Mouse (Mus musculus): Measurements from ENCODE around the gene Lamc1. TPM values are rescaled to one million over a fixed set of nuclear protein-coding genes. Genes with fewer than 3 reads are reported as not detected.

Gene Lamc1
- total and polyA plus RNA-seq, 3 experiments = 13.1 to 174 (median 32.4) TPM

DNA sequence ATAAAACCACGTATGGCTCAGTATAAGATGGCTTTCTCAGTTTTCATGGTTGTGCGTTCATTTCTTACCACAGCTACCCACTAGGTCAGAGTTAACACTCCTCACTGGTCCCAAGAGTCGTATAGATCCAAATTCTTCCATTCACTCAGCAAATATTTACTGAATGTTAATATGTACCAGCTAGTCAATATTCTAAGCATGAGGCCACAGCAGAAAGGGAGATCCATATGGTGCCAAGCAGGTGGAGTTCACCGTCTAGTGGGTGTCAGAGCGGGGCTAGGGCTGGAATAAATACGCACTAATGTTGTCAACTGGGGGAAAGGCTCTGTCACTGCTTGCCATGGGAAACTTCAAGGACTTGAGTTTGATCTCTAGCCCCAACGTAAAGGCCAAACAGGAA is 64.9 kb downstream of the Lamc1 start:
- peaks cover 0 to 2% of the 10 kb centered on the region in 2 experiments; a peak in 1 of 4 replicates for H3K36me3 ChIP-seq (ENCODE audit: control insufficient read depth in 1 of 2, insufficient read depth in 2 of 2, low read length in 2 of 2)
- no peak for TF ChIP-seq MXI1 (IDR thresholded peaks at IDR 0.05; ENCODE audit: low read depth, low read length)
- no peak for TF ChIP-seq JUND (IDR thresholded peaks at IDR 0.05; ENCODE audit: low read depth, low read length)
- no peak for TF ChIP-seq E2F4 (IDR thresholded peaks at IDR 0.05; ENCODE audit: borderline replicate concordance, low read depth, low read length)
- TF ChIP-seq KAT2A (conservative IDR thresholded peaks at IDR 0.05; ENCODE audit: low read depth, low read length) = no peak
- no peak for TF ChIP-seq ZMIZ1 (IDR thresholded peaks at IDR 0.05; ENCODE audit: low read depth, low read length)
- TF ChIP-seq UBTF (IDR thresholded peaks at IDR 0.05; ENCODE audit: borderline replicate concordance, insufficient read depth, low read depth, low read length) = no peak
- TF ChIP-seq HCFC1 (IDR thresholded peaks at IDR 0.05; ENCODE audit: low read depth, low read length) = no peak
- no peak for TF ChIP-seq ZKSCAN1 (IDR thresholded peaks at IDR 0.05; ENCODE audit: low read depth, low read length)
- no peak for TF ChIP-seq MAZ (IDR thresholded peaks at IDR 0.05; ENCODE audit: low read depth, low read length)
- TF ChIP-seq CTCF (IDR thresholded peaks at IDR 0.05 in 2 of 3, conservative IDR thresholded peaks at IDR 0.05 in 1 of 3; ENCODE audit: control insufficient read depth in 1 of 3, insufficient read depth in 1 of 3, low read depth in 2 of 3, low read length in 3 of 3, poor library complexity in 1 of 3, severe bottlenecking in 1 of 3) = no peak
- TF ChIP-seq RAD21 (IDR thresholded peaks at IDR 0.05; ENCODE audit: low read depth, low read length) = no peak
- no peaks in the 10 kb centered on the region for H3K27me3 ChIP-seq (ENCODE audit: control insufficient read depth in 1 of 2, insufficient read depth in 2 of 2, low read length in 2 of 2)
- H3K4me1 ChIP-seq (ENCODE audit: control insufficient read depth in 1 of 2, insufficient read depth in 2 of 2, low read length in 2 of 2) = no peaks in the 10 kb centered on the region; a peak in 1 of 4 replicates
- H3K9me3 ChIP-seq (replicated peaks; ENCODE audit: insufficient read depth, low read length) = no peaks in the 10 kb centered on the region
- no peaks in the 10 kb centered on the region; the same call in 1 of the 2 replicates for H3K79me2 ChIP-seq (ENCODE audit: control insufficient read depth, insufficient read depth, low read length, poor library complexity)
- H3K9ac ChIP-seq (ENCODE audit: control insufficient read depth, low read depth, low read length, poor library complexity, severe bottlenecking) = no peak overlapping the region
- no peak for DNase-seq (ENCODE audit: low read depth, low spot score)
- H3K27ac ChIP-seq (ENCODE audit: control insufficient read depth, low read depth, low read length) = no peak overlapping the region
- H3K4me3 ChIP-seq (ENCODE audit: control insufficient read depth in 1 of 2, insufficient read depth in 1 of 2, low read depth in 2 of 2, low read length in 2 of 2) = no peak overlapping the region

DNA sequence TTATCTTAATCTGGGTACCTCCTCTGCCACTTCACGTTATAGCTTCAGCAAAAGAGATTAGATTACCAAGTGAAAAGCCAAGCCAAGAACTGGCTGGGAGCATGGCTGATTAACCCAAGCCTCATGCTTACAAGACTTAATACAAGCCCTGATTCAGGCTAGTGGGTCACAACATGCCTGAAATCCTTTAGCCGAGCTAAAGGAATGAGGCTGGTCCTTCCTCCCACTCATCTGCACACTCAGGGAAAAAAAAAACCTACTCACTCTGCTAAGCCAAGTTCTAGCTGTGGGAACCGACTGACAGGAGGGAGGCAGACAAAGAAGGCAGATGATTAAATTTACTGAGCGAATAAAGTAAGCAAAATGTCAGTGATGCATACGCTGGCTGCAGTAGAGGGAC is 65.7 kb downstream of the Lamc1 start:
- Histone ChIP-seq H3K36me3 (ENCODE audit: control insufficient read depth in 1 of 2, insufficient read depth in 2 of 2, low read length in 2 of 2) (peaks cover 0 to 2% of the 10 kb centered on the region in 2 experiments; a peak in 2 of 4 replicates), H3K27ac (ENCODE audit: control insufficient read depth, low read depth, low read length) (no peak overlapping the region), H3K27me3 (ENCODE audit: control insufficient read depth in 1 of 2, insufficient read depth in 2 of 2, low read length in 2 of 2) (no peaks in the 10 kb centered on the region), H3K79me2 (ENCODE audit: control insufficient read depth, insufficient read depth, low read length, poor library complexity) (no peaks in the 10 kb centered on the region; the same call in 1 of the 2 replicates), H3K9me3 (replicated peaks; ENCODE audit: insufficient read depth, low read length) (no peaks in the 10 kb centered on the region), H3K9ac (ENCODE audit: control insufficient read depth, low read depth, low read length, poor library complexity, severe bottlenecking) (no peak overlapping the region), H3K4me1 (ENCODE audit: control insufficient read depth in 1 of 2, insufficient read depth in 2 of 2, low read length in 2 of 2) (no peaks in the 10 kb centered on the region; a peak in 1 of 4 replicates), H3K4me3 (ENCODE audit: control insufficient read depth in 1 of 2, insufficient read depth in 1 of 2, low read depth in 2 of 2, low read length in 2 of 2) (no peak overlapping the region)
- DNase-seq (ENCODE audit: low read depth, low spot score) = no peak
- no peak for TF ChIP-seq GABPA (IDR thresholded peaks at IDR 0.05; ENCODE audit: low read depth, low read length)
- peak; percentile 33; the same call in 1 of the 2 replicates for TF ChIP-seq GATA1 (IDR thresholded peaks at IDR 0.05; ENCODE audit: low read depth, low read length)

DNA sequence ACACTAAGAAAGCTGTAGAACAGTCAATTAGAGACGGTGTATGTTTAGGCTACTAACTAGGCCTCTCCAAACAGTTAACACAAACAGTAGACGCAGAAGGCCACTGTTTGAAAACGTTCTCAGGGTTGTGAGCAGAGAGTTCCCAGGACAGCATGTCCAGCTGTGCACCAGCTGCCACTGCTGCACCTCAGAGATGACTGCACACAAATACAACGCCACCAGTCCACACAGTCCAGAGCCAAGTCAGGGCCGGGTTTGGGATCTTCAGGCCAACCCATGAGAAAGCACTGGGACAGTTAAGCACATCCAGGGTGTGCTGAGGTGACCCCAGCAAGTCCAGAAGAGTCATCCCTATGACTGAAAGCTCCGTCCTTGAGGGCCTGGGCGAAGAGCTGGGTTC is 67.0 kb downstream of the Lamc1 start:
- no peak overlapping the region for H3K9ac ChIP-seq (ENCODE audit: control insufficient read depth, low read depth, low read length, poor library complexity, severe bottlenecking)
- no peaks in the 10 kb centered on the region; a peak in 1 of 4 replicates for H3K4me1 ChIP-seq (ENCODE audit: control insufficient read depth in 1 of 2, insufficient read depth in 2 of 2, low read length in 2 of 2)

More for the DNA sequence above, 67.0 kb downstream of the Lamc1 start:
- Histone ChIP-seq H3K36me3 (ENCODE audit: control insufficient read depth in 1 of 2, insufficient read depth in 2 of 2, low read length in 2 of 2) (peaks cover 0 to 2% of the 10 kb centered on the region in 2 experiments; a peak in 2 of 4 replicates), H3K27me3 (ENCODE audit: control insufficient read depth in 1 of 2, insufficient read depth in 2 of 2, low read length in 2 of 2) (no peaks in the 10 kb centered on the region), H3K79me2 (ENCODE audit: control insufficient read depth, insufficient read depth, low read length, poor library complexity) (no peaks in the 10 kb centered on the region; the same call in 1 of the 2 replicates), H3K4me3 (ENCODE audit: control insufficient read depth in 1 of 2, insufficient read depth in 1 of 2, low read depth in 2 of 2, low read length in 2 of 2) (no peak overlapping the region), H3K9me3 (replicated peaks; ENCODE audit: insufficient read depth, low read length) (no peaks in the 10 kb centered on the region), H3K27ac (ENCODE audit: control insufficient read depth, low read depth, low read length) (no peak overlapping the region)
- no peak for DNase-seq (ENCODE audit: low read depth, low spot score)
- TF ChIP-seq NELFE (IDR thresholded peaks at IDR 0.05; ENCODE audit: low read depth, low read length) = no peak
- TF ChIP-seq ZNF384 (IDR thresholded peaks at IDR 0.05; ENCODE audit: low read depth, low read length) = no peak
- no peak for TF ChIP-seq SMC3 (IDR thresholded peaks at IDR 0.05; ENCODE audit: low read depth, low read length)
- no peak for TF ChIP-seq KAT2A (conservative IDR thresholded peaks at IDR 0.05; ENCODE audit: low read depth, low read length)
- TF ChIP-seq MAZ (IDR thresholded peaks at IDR 0.05; ENCODE audit: low read depth, low read length) = no peak
- no peak for TF ChIP-seq GATA1 (IDR thresholded peaks at IDR 0.05; ENCODE audit: low read depth, low read length)
- no peak for TF ChIP-seq JUND (IDR thresholded peaks at IDR 0.05; ENCODE audit: low read depth, low read length)
- TF ChIP-seq MYB (IDR thresholded peaks at IDR 0.05; ENCODE audit: low read depth, low read length) = no peak
- TF ChIP-seq ZC3H11A (IDR thresholded peaks at IDR 0.05; ENCODE audit: low read depth, low read length) = no peak
- no peak for TF ChIP-seq NRF1 (IDR thresholded peaks at IDR 0.05; ENCODE audit: insufficient read depth, low read depth, low read length, poor library complexity, severe bottlenecking)
- no peak for TF ChIP-seq SIN3A (IDR thresholded peaks at IDR 0.05; ENCODE audit: low read length)
- TF ChIP-seq EP300 (IDR thresholded peaks at IDR 0.05; ENCODE audit: low read depth in 1 of 2, low read length in 2 of 2) = no peak
- TF ChIP-seq ETS1 (IDR thresholded peaks at IDR 0.05; ENCODE audit: low read depth, low read length) = no peak
- no peak for TF ChIP-seq TBP (IDR thresholded peaks at IDR 0.05; ENCODE audit: low read depth, low read length)

Data from MEL (cell line).